Mouse (Mus musculus) spleen, postnatal 10 days (tissue): ENCODE data around the gene Rnft2.

Source experiments
- DNase-seq, 2 experiments: peaks; one replicate each; pipeline ENCODE4 v3.0.0; 2021 to 2022; ENCODE audit warnings: low spot score in 2 of 2

Gene Rnft2

DNA sequence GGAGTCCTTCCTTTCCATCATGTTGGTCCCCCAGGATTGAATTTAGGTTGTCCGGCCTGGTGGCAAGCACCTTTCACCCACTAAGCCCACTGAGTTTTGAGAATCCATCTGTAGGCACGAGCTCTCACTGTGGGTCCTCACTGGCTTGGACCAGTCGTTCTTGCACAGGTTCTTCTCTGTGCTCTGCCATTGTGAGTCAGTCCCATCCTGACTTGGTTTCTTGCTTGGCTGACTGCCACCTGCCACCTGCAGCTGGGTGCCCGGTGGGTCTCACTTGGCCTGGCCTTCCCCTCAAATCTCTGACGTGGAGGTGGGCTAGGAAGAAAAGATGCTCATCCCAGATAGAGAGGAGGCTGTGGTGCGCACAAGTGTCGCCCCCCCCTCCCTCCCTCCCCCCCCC is 6.1 kb upstream of the Rnft2 start:
- no peak for DNase-seq

DNA sequence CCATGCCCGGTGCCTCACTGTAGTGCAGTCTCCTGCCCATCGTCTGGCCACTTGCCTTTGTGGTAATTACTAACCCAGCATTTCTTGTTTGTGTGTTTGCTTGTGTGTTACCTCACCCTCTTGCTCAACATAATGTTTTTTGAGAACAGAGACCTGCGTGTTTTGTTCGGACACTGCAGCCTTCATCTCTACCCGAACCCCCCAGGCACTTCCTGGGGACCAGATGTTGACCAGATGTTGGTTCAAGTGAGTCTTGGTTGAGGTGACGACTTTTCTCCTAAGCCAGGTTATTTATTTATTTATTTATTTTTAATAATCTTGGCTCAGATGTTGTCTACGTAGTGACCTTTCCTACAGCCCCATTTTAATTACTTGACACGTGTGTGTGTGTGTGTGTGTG is 2.5 kb upstream of the Rnft2 start:
- DNase-seq, result no peak

DNA sequence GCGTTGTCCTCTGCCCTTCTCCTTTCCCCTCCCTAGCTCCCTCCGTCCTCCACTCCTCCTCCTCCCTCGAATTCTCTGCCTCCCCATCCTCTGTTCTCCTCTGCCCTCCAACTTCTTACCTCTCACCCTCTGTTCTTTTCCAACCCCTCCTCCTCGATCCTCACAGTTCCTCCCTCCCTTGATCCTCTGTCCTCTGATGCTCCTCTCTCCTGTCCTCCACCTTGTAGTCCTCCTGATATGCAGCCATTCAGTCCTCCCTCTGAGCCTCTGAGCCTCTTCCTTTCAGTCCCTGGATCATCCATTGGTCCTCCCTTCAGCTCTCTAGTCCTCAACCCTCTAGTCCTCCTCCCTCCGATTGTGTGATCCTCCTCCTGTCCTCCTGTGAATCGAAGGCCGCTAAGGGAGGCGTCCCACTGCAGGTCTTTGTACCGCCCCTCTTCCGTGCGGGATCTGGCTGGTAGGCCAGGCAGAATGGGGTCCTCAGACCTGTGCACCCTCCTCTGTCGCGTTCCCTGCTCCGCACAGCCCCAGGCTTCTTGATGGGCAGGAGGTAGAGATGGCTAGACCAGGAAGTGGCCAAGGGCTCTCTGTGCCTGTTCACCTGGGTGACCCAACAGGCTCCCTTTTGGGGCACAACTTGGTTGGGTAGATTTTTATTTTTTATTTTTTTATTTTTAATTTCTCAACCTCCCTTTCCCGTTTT is 841 bp upstream of the Rnft2 start:
- no peak for DNase-seq

DNA sequence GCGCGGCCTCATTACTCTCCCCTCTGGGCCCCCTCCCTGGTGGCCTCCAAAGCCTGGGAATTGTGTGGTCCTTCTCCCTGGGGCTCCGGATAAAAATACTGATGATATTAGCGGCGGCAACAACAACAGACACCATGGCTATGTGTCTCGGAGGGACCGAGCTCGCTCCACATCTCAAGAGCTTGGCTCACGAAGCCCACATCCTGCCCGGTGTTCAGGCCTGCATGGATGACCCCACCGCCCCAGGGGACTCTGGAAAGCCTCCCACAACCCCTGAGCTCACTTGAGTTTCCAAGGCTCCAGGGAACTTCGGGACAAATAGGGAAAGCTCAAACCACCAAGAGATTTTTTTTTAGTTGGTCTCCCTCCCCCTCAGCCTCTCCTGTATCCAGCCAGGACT is 5.2 kb downstream of the Rnft2 start:
- DNase-seq, result no peak

DNA sequence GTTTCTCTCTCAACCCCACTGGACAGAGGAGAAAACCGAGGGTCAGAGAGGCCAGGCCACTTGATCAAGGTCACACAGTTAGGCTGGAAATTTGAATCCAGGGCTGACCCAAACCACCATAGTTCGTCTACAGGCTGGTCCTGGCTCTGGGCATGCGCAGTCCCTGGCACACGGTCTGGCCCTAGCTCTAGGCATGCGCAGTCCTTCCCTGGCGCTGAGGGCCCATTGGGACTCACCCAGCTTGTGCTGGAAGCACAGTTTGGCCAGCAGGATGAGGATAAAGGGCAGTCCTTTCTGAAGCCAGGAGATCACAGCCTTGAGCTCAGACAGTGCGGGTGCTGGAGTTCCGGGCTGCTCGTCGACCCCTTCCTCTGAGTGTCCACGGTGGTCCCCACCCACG is 8.0 kb downstream of the Rnft2 start:
- no peak for DNase-seq

DNA sequence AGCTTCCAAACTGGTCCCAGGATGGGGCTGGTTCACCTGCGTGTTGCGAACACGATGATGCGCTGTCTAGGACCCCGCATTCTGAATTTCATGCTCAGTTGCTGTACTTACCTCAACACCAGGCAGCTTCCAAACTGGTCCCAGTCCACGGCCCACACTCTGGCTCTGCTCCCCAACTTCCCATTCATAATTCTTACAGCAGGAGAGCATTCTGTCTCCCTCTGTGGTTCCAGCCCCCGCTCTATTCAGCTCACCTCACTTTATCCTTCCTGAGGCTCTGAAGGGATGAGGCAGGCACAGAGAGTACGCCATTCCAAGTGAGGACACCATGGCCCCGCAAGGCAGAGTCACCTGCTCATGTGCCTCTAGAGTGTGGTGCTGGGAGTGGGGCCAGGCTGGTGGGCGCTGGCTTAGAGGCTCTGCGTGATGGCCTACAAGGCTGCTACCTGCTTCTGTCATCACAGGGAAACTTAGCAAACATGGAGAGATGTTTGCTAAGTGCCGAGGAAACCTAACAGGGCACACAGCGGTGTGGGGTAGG is 14.8 kb downstream of the Rnft2 start:
- no peak for DNase-seq

DNA sequence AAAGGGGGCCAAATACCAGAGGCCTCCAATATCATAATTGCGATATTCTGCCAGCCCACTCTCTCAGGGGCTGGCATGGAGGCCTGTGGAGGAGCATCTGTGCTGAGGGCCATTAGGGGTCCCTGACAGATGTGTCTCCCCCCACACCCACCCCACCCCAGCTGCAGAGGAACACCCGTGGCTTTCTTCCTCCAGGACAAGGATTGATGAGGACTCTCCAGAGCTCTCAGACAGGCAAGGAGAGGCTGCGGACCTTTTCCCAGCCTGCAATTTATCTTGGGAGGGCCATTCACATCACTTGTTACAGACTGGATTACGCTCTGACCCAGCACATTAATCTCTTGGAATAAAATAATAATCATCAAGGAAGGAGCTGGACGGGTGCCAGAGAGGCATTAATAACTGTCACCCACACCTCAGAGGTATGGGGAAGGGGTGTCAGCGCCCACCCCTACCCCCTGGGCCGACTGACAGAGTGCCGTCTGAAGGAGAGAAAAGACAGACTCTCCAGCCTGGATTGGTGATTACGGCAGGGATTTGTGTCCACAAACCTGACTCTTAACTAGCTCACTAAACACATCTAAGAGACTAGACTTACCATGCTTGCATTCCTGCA is 21.7 kb downstream of the Rnft2 start:
- DNase-seq, result no peak

DNA sequence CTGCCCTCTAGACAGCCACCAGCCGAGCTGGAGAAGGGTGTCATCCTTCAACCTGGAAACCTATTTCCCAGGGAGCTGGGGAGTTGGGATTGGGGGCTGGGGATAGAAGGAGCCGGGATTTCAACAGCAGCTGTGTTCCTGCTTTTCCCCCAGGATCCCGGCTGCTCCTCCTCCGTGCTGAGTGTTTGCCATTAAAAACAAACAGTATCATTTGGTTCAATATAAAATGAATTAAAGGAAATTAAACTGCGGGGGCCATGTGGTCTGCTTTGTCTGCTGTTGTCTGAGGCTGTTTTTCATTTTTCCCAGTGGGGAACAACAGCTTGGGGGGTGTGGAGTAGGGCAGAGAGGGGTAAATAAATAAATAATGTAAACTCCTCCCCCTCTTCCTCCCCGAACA is 27.5 kb downstream of the Rnft2 start:
- DNase-seq, result no peak

DNA sequence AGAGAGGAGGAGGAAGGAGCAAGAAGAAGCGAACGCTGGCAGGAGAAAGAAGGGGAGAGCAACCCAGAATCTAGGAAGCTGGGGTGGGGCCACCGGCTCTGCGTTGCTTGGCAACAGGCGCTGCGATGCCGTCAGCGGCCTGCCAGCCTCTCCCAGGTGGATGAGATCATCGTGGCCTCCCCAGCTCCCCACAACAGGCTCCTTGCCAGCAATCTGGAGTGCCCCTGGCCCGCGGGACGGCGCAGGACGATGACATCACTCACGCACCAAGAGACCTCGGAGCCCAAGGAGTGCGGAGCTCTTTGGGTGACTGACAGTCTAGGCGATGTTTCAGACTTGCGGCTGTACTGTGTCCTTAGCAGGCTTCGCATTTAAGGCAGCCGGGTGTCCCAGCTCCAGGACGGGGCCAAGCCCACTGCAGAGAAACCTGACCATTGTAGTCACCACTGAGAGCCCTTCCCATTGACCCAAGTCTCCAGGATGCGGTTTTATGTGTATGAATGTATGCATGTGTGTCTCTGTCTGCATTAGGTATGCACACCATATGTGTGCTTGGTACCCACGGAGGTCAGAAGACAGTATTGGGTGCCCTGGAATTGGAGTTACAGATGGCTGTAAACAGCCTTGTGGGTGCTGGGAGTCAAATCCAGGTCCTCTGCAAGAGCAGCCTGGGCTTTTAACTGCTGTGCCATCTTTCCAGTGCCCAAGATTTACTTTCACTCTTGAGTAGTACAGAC is 30.3 kb downstream of the Rnft2 start:
- DNase-seq, result no peak

DNA sequence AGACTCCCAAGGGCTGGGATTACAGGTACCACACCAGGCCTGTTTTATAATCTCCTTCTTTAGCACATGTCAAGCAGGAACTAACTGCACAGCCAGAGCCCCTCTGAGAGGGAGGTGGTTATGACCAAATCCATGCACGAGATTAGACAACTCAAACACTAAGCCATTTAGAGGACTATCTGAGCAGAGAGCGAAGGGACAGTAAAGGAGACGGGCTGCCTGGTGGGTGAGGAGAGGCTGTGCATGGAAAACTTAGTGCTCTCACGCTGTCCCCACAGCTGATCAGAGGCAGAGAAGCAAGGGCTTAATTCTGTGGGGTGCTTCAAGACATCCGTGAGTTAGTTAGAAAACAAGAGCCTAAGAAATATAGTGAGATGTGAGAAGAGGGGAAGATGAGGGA is 30.9 kb downstream of the Rnft2 start:
- no peak for DNase-seq

DNA sequence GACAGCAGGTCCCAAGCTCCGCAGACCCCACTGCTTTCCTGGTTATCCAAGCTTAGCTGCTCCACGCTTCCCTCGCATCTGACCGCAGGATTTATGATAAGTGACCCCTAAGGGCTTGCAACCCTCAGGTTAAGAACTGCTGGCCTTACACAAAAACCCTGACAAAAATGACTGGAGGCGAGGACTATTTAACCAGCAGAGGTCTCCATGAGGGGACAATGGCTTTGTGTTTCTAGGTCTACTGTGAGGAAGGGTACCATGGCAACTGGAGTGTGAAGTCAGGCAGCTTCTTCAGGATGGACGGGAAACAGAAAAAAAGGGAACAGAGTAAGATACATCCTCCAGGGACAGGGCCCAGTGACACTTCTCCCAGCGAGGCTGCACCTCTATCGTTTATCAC is 39.1 kb downstream of the Rnft2 start:
- DNase-seq, result no peak

DNA sequence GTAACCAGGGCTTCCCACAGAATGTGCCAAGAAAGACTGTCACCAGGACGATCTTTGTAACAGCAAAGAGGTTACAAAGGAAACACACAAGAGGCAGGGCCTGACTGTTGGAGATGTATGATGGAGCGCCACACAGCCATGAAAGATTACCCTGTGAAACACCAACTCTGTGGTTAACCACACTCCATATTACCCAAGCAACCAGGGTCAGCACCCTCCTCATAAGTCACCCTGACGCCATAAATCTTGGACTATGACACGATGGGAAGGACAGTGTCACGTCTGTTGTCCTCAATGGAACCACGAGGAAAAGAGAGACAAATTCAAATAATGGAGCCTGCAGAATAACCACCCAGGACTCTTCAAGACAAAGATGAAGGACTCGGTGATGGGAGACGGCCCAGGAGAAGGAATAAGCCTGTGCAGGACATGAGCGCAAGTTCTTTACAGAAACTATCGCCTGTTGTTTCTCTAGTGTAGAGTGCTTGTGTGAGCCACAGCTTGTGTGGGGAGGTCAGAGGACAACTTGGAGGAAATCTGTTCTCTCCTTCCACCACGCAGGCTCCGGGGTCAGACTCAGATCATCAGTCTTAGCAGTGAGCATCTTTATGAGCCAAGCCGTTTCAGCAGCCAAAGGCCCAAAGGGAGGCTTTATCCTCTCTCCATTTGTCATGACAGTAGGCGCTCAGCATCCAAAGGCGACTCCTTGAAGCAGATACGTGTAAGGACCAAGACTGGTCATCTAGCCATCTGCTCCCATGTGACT is 40.1 kb downstream of the Rnft2 start:
- DNase-seq, result no peak

DNA sequence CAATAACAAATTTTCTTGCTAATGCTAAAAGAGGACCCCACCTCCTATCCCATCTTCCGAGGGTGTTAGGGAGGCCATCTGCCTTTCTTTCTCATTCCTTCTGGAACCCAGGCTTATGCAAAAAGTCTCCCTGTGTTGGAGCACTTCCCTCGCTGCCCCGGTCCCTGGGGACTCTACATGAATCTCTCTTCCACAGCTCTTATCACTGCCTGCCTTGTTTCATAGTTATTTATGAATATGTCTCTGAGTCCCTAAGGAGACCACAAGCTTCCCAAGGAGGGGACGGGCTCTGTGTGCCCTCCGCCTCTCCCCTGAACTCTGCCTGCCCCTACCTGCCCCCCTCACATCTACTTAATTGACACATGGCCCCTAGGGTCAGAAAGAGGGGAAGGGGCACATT is 45.2 kb downstream of the Rnft2 start:
- no peak for DNase-seq

DNA sequence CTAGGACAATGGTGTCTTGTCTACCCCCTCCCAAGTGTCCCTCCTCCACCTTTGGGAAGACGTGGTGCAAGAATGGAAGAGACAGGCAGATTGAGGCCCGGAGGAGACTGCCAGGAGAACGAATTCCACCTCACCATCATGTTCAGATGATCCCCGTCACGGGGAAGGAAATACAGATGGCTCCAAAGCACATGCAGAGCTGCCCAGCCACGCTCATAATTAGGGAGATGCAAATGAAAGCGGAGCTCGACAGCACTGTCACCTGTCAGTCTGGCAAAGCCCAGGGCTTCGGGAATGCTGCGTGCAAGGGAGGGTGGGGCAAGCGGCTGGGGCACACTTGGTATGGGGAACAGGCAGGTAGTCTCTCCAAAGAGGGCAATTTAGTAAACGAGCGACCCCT is 47.5 kb downstream of the Rnft2 start:
- no peak for DNase-seq

DNA sequence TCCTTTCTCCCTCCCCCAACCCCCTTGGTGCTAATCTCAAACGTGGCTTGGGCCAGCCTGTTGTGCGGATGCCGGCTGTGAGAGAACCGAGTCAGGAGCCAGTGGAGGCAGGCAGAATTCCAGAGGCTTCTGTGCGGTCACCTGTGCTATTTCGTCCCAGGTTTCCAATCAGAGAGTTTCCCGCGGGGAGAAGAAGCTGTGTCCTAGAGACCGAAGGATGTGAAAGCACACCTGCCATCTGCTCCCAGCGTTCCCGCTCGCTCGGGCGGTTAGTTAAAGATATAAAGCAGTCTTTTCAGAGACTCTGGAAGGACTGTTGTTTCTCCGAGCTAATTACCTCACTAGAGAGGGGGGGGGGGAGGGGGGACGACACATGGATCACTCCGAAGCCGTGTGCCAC is 52.7 kb downstream of the Rnft2 start:
- no peak for DNase-seq

DNA sequence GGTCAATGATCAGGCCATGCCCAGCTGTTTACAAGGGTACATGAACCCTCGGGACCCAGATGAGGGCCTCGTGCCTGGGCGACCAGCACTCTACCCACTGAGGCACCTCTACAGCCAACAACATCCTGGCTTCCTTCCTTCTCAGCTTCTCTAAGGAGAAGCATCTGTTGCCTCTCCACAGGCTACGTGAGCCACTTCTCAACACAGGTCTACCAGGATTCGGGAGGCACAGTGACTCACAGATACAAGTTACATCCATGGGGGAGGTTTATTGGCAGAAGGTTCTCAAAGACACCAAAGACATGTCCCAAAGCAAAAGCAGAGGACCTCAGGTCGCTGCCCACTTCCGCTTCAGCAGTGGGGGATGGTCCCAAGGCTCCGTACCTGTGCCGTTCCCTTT is 54.4 kb downstream of the Rnft2 start:
- DNase-seq, result no peak

DNA sequence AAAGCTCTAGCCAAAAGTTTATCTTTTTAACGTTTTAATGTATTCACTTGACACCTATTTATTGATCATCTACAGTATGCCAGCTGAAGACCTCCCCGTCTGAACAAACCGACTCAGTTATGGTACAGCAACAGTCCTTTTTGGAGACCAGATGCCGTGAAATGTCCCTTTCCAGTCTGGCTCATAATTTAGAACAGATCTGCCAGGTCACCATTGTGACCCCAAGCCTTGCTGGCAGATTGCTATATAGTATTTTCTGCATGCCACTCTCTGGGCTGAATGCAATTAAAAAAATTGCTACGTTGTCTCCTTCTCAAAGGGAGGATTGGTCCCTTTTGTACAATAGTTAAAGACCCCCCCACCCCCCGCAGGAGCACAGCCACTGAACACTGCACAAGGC is 56.6 kb downstream of the Rnft2 start:
- no peak for DNase-seq

DNA sequence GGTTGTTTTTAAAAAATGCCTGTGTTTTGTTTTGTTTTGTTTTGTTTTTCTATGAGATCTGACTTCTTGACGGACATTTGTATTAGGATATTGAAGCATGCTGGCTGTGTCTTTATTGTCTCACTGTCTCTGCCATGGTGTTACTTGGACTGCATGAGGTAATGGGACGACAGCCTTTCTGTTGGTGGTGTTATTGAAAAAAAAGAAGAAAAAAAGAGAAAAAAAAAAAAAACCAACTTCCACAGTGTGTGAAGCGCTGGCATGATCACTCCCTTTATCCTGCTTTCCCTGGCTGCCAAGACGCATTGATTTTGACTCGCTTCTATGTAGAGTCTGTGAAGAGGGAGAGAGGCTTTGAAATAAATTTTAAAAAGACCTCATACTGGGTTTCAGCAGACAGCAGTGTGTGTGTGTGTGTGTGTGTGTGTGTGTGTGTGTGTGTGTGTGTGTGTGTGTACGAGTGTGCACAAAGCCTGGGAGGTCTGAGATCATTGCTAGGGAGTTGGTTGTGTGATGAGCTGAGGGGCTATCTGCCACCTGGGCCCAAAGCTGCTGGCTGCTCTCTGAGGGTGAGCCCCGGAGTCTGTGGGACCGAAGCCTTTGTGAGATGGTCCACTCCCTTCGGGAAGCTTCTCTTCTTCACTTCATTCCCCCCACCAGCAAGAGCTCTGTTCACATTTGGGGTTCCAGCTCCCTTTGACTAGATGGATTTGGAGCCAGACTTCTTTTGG is 57.8 kb downstream of the Rnft2 start:
- no peak for DNase-seq

DNA sequence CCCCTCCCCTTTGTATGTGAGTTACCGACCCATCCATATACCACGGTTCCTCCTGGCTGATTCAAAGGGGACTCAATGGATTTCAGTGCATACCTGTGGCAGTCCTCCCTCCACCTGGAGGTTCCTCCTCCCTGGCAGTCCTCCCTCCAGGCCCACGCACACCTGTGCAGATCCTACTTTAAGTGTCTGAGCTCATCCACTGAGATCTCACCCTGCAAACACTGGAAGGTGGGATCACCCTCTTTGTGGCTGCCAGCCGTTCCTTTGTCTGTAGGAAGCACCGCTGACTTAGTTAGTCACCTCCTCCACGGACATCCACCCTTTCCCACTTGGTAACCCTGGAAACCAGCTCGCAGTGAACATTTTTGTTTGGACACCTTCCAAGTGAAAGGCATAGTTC is 67.3 kb downstream of the Rnft2 start:
- no peak for DNase-seq

DNA sequence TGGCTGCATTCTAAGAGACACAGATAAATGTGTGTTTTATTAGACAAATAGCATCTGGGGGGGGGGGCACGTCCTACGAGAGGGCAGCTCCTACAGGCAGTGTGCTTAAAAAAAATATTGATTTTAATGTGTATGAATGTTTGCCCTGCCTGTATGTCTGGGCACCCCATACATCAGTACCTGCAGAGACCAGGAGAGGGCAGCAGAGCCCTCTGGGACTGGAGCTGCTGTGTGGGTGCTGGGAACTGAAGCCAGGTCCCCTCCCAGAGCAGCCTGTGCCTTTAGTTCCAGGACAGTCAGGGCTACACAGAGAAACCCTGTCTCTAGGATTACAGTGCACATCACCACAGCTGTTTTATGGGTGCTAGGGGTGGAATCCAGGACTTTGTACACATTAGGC is 69.8 kb downstream of the Rnft2 start:
- no peak for DNase-seq

DNA sequence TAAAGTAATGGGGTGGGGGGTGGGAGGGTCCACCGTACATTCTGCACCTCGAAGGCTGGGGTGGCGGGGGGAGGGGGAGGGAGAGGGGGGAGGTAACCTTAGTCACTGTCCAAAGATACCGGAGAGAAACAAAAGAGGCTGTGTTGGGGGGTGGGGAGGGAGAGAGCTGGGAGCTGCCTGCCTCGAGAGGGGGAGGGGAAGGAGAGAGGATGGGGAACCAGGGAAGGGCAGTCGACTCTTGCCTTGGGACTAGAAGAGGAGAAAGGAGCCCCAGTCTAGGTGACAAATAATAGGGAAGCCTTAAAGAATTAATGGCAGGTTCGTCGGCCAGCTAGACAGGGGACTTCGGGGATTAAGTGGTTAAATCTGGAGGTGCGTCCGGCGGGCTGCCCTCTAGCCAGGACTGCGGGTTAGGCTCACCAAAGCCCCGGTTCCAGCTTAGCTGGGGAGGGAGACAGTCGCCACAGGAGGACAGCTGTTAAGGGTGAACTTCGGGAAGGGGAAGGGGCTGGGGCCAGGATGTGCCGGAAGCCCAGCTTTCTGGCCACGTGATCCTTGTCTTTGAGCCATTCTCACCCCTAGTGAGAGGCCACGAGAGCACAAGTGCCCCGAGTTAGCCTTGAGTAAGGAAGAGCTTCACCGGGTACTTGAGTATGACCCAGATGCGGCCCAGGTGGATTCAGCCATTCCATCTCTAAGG is 70.5 kb downstream of the Rnft2 start:
- no peak for DNase-seq
